Mouse (Mus musculus) lung, embryonic 15.5 days (tissue): Measurements from ENCODE around the gene Syne1. TPM values are rescaled to one million over a fixed set of nuclear protein-coding genes. Genes with fewer than 3 reads are reported as not detected.

Experiments
- ATAC-seq: fragments of 200-750 bp; cut with Nextera tagmentation; 2 replicates; pipeline ENCODE4 v1.8.0; 2017; ENCODE audit warnings: moderate number of reproducible peaks, borderline replicate concordance; ENCODE audit not compliant: low FRiP score, low TSS enrichment; ENCODE audit errors: extremely low read depth
- H3K27ac ChIP-seq: fragments of 300-500 bp; sonication (generic); 2 replicates; pipeline ENCODE4 v1.5.1; 2015; ENCODE audit warnings: moderate library complexity, mild to moderate bottlenecking, inconsistent platforms
- H3K27me3 ChIP-seq: fragments of 300-500 bp; sonication (generic); 2 replicates; pipeline ENCODE4 v1.6.1; 2015; ENCODE audit warnings: inconsistent platforms
- H3K36me3 ChIP-seq: fragments of 300-500 bp; sonication (generic); 2 replicates; pipeline ENCODE4 v1.6.1; 2015; ENCODE audit warnings: inconsistent platforms
- H3K4me1 ChIP-seq: fragments of 300-500 bp; sonication (generic); 2 replicates; pipeline ENCODE4 v1.6.1; 2015; ENCODE audit warnings: inconsistent platforms
- H3K4me2 ChIP-seq: fragments of 300-500 bp; sonication (generic); 2 replicates; pipeline ENCODE4 v1.6.1; 2015; ENCODE audit warnings: inconsistent platforms, mild to moderate bottlenecking, moderate library complexity
- H3K4me3 ChIP-seq: fragments of 300-500 bp; sonication (generic); 2 replicates; pipeline ENCODE4 v1.5.1; 2015; ENCODE audit warnings: mild to moderate bottlenecking, inconsistent platforms
- H3K9ac ChIP-seq: fragments of 300-500 bp; sonication (generic); 2 replicates; pipeline ENCODE4 v1.6.1; 2015; ENCODE audit warnings: inconsistent platforms
- H3K9me3 ChIP-seq: fragments of 300-500 bp; sonication (generic); 2 replicates; pipeline ENCODE4 v1.6.1; 2016; ENCODE audit warnings: inconsistent platforms
- WGBS: fragments of 180-500 bp; shearing (Covaris S2); methylation state at CpG from one replicate; pipeline ENCODE4 v1.1.7; 2015; 5-methylcytosine and 5-hydroxymethylcytosine counted together
- polyA plus RNA-seq: library from polyadenylated mRNA; unstranded; fragments of >200 nt; fragmentation: Nextera tagmentation; extraction: Ambion mirVana; gene quantifications from 2 replicates; pipeline ENCODE4 v1.2.1, GENCODE M21; 2015

The Syne1 gene
- polyA plus RNA-seq, 1 experiment from 2014 or later = 4.9 TPM

- H3K9me3 ChIP-seq = no peaks in the 10 kb centered on the region
- H3K4me3 ChIP-seq = no peak overlapping the region
- 0 out of 2 replicates have a peak, but pooled peaks cover 4% of the 10 kb centered on the region for H3K36me3 ChIP-seq
- no peaks in the 10 kb centered on the region for H3K4me1 ChIP-seq
- ATAC-seq = no peak
- H3K27ac ChIP-seq = no peak overlapping the region
- no peak overlapping the region for H3K9ac ChIP-seq
- no peaks in the 10 kb centered on the region for H3K27me3 ChIP-seq
- WGBS = 92% methylated on average over 7 of the region's 7 CpGs
- H3K4me2 ChIP-seq = no peak overlapping the region
Measured at GRCm38 (mm10) chr10:5124757-5125156, 426.5 kb downstream of the Syne1 start.

- ATAC-seq = no peak
- Histone ChIP-seq H3K4me3 (no peak overlapping the region), H3K9me3 (no peaks in the 10 kb centered on the region), H3K36me3 (no peaks in the 10 kb centered on the region), H3K9ac (no peak overlapping the region), H3K4me2 (no peak overlapping the region), H3K4me1 (no peaks in the 10 kb centered on the region), H3K27me3 (peaks cover 4% of the 10 kb centered on the region; the same call in 1 of the 2 replicates), H3K27ac (no peak overlapping the region)
- WGBS = 53% methylated on average over 6 of the region's 6 CpGs
Measured at GRCm38 (mm10) chr10:5116720-5117119, 434.6 kb downstream of the Syne1 start.

- no peak for ATAC-seq
- no peaks in the 10 kb centered on the region for H3K4me1 ChIP-seq
- no peak overlapping the region for H3K9ac ChIP-seq
- 84% methylated on average over 5 of the region's 5 CpGs for WGBS
- H3K27ac ChIP-seq = no peak overlapping the region
- H3K36me3 ChIP-seq = no peaks in the 10 kb centered on the region
- no peaks in the 10 kb centered on the region for H3K9me3 ChIP-seq
- H3K27me3 ChIP-seq = peaks cover 4% of the 10 kb centered on the region; the same call in 1 of the 2 replicates
- no peak overlapping the region for H3K4me2 ChIP-seq
- no peak overlapping the region for H3K4me3 ChIP-seq
Measured at GRCm38 (mm10) chr10:5116155-5116554, 435.1 kb downstream of the Syne1 start.

- no peak overlapping the region for H3K27ac ChIP-seq
- H3K4me3 ChIP-seq = no peak overlapping the region
- H3K36me3 ChIP-seq = 0 out of 2 replicates have a peak, but pooled peaks cover 10% of the 10 kb centered on the region
- 88% methylated on average over 5 of the region's 5 CpGs for WGBS
- H3K4me2 ChIP-seq = no peak overlapping the region
- no peaks in the 10 kb centered on the region for H3K27me3 ChIP-seq
- no peaks in the 10 kb centered on the region for H3K4me1 ChIP-seq
- H3K9me3 ChIP-seq = no peaks in the 10 kb centered on the region
- no peak overlapping the region for H3K9ac ChIP-seq
- ATAC-seq = no peak
Measured at GRCm38 (mm10) chr10:5110773-5111172, 440.5 kb downstream of the Syne1 start.

GRCm38 (mm10) chr10:5097754-5098137, 453.5 kb downstream of the Syne1 start:
- H3K27me3 ChIP-seq = no peaks in the 10 kb centered on the region
- no peak overlapping the region for H3K27ac ChIP-seq
- H3K36me3 ChIP-seq = no peaks in the 10 kb centered on the region
- no peak overlapping the region for H3K4me2 ChIP-seq
- H3K9me3 ChIP-seq = no peaks in the 10 kb centered on the region
- ATAC-seq = no peak
- WGBS = 68% methylated on average over 2 of the region's 2 CpGs
- no peaks in the 10 kb centered on the region for H3K4me1 ChIP-seq
- H3K4me3 ChIP-seq = no peak overlapping the region
- no peak overlapping the region for H3K9ac ChIP-seq

- 77% methylated on average over 10 of the region's 10 CpGs for whole genome bisulfite sequencing
- no peaks in the 10 kb centered on the region for H3K4me1 ChIP-seq
- no peak overlapping the region for H3K27ac ChIP-seq
- H3K4me2 ChIP-seq = no peak overlapping the region
- no peak overlapping the region for H3K4me3 ChIP-seq
- no peaks in the 10 kb centered on the region for H3K36me3 ChIP-seq
- no peak for ATAC-seq
- H3K9me3 ChIP-seq = no peaks in the 10 kb centered on the region
- H3K27me3 ChIP-seq = no peaks in the 10 kb centered on the region
- no peak overlapping the region for H3K9ac ChIP-seq
Measured at GRCm38 (mm10) chr10:5096996-5097753, 454.1 kb downstream of the Syne1 start.

- H3K9ac ChIP-seq = no peak overlapping the region
- no peaks in the 10 kb centered on the region for H3K27me3 ChIP-seq
- H3K4me1 ChIP-seq = no peaks in the 10 kb centered on the region
- no peak for ATAC-seq
- H3K36me3 ChIP-seq = no peaks in the 10 kb centered on the region
- WGBS = 78% methylated on average over 4 of the region's 4 CpGs
- no peak overlapping the region for H3K4me3 ChIP-seq
- no peak overlapping the region for H3K27ac ChIP-seq
- no peak overlapping the region for H3K4me2 ChIP-seq
- H3K9me3 ChIP-seq = no peaks in the 10 kb centered on the region
Measured at GRCm38 (mm10) chr10:5089133-5089532, 462.1 kb downstream of the Syne1 start.

- Histone ChIP-seq H3K9ac (no peak overlapping the region), H3K27ac (no peak overlapping the region), H3K9me3 (no peaks in the 10 kb centered on the region), H3K36me3 (peaks cover 5% of the 10 kb centered on the region; the same call in 1 of the 2 replicates), H3K4me2 (no peak overlapping the region), H3K4me3 (no peak overlapping the region), H3K27me3 (no peaks in the 10 kb centered on the region), H3K4me1 (no peaks in the 10 kb centered on the region)
- ATAC-seq = no peak
- 84% methylated on average over 7 of the region's 7 CpGs for WGBS
Measured at GRCm38 (mm10) chr10:5087336-5087735, 463.9 kb downstream of the Syne1 start.

GRCm38 (mm10) chr10:5086329-5086728, 465.0 kb downstream of the Syne1 start:
- no peak overlapping the region for H3K4me2 ChIP-seq
- H3K27ac ChIP-seq = no peak overlapping the region
- H3K4me3 ChIP-seq = no peak overlapping the region
- no peaks in the 10 kb centered on the region for H3K9me3 ChIP-seq
- peaks cover 5% of the 10 kb centered on the region; the same call in 1 of the 2 replicates for H3K36me3 ChIP-seq
- ATAC-seq = no peak
- WGBS = 79% methylated on average over 6 of the region's 6 CpGs
- no peaks in the 10 kb centered on the region for H3K4me1 ChIP-seq
- H3K9ac ChIP-seq = no peak overlapping the region
- no peaks in the 10 kb centered on the region for H3K27me3 ChIP-seq

- no peak for ATAC-seq
- H3K27ac ChIP-seq = no peak overlapping the region
- H3K4me1 ChIP-seq = no peaks in the 10 kb centered on the region
- WGBS = 89% methylated on average over 5 of the region's 5 CpGs
- H3K36me3 ChIP-seq = peaks cover 5% of the 10 kb centered on the region; the same call in 1 of the 2 replicates
- no peak overlapping the region for H3K9ac ChIP-seq
- no peaks in the 10 kb centered on the region for H3K27me3 ChIP-seq
- no peak overlapping the region for H3K4me2 ChIP-seq
- no peaks in the 10 kb centered on the region for H3K9me3 ChIP-seq
- no peak overlapping the region for H3K4me3 ChIP-seq
Measured at GRCm38 (mm10) chr10:5085792-5086191, 465.5 kb downstream of the Syne1 start.

- Histone ChIP-seq H3K4me1 (no peaks in the 10 kb centered on the region), H3K9me3 (no peaks in the 10 kb centered on the region), H3K4me3 (no peak overlapping the region), H3K36me3 (peaks cover 5% of the 10 kb centered on the region; the same call in 1 of the 2 replicates), H3K27ac (no peak overlapping the region), H3K27me3 (no peaks in the 10 kb centered on the region), H3K4me2 (no peak overlapping the region), H3K9ac (no peak overlapping the region)
- no peak for ATAC-seq
- 82% methylated on average over 6 of the region's 6 CpGs for WGBS
Measured at GRCm38 (mm10) chr10:5083716-5084115, 467.6 kb downstream of the Syne1 start.

- 23% methylated on average over 9 of the region's 9 CpGs for WGBS
- H3K36me3 ChIP-seq = peaks cover 5% of the 10 kb centered on the region; the same call in 1 of the 2 replicates
- no peak overlapping the region for H3K4me3 ChIP-seq
- no peak overlapping the region for H3K9ac ChIP-seq
- ATAC-seq = peak; percentile 87
- no peaks in the 10 kb centered on the region for H3K9me3 ChIP-seq
- no peaks in the 10 kb centered on the region for H3K27me3 ChIP-seq
- H3K27ac ChIP-seq = peak overlapping the region; percentile 17
- H3K4me2 ChIP-seq = no peak overlapping the region; the same call in 1 of the 2 replicates
- no peaks in the 10 kb centered on the region for H3K4me1 ChIP-seq
Measured at GRCm38 (mm10) chr10:5079945-5080468, 471.3 kb downstream of the Syne1 start.
